ENCODE assay signal across 11 mouse cellular contexts in the genomic region with DNA sequence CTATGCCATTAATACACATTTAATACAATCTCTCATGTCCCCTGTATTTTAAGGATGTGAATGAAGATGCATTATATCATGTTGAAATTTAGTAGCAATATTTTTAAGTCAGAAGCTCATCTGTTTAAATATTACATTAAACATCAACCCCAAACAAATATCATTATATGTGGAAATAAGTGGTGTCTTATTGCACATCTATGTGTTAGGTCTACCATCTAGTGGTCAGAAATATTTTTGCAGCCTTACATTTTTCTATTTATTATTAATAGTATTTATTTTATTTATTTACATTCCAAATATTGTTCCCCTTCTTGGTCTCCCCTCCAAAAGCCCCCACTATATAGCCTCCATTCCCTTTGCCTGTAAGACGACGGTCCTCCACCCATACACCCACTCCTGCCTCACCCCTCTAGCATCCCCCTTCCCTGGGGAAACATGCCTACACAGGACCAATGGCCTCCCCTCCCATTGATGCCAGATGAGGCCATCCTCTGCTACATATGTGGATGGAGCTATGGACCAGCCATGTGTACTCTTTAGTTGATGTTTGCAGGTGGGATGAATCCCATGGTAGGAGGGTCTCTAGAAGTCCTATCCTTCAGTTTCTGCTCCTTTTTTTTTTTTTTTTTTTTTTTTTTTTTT. TPM values are rescaled to one million over a fixed set of nuclear protein-coding genes. Genes with fewer than 3 reads are reported as not detected.
DNase-seq lines count a peak whose midpoint lies in the region; ATAC-seq and TF ChIP-seq lines count a peak whose summit lies in the region.
"Had no signal": no experiment of that assay in that cellular context is flagged by ENCODE, and none has a peak within 500 bp of the region (broad histone marks: within the 10 kb centered on the region; RNA-seq: fewer than 3 reads in every experiment).

No protein-coding gene starts in this region.

- no peak overlapping the region for H3K4me2 ChIP-seq in hindbrain, postnatal 0 days (ENCODE audit: low read depth, low read length)
- H3K4me2 ChIP-seq: limb, embryonic 13.5 days; stomach, embryonic 15.5 days had no signal

- no peak overlapping the region for H3K4me3 ChIP-seq in liver, adult 2 months (ENCODE audit: insufficient read depth, low read depth, low read length)
- no peak overlapping the region for H3K4me3 ChIP-seq in hindbrain, postnatal 0 days (ENCODE audit: low read length)
- H3K4me3 ChIP-seq: limb, embryonic 13.5 days; myocyte; stomach, embryonic 15.5 days had no signal

- H3K9ac ChIP-seq in liver, adult 2 months (ENCODE audit: low read depth, low read length), result no peak overlapping the region
- no peak overlapping the region for H3K9ac ChIP-seq in hindbrain, postnatal 0 days (replicated peaks; ENCODE audit: low read length)
- H3K9ac ChIP-seq: limb, embryonic 13.5 days; stomach, embryonic 15.5 days had no signal

- no peak for TF ChIP-seq CTCF in liver, adult 2 months (IDR thresholded peaks at IDR 0.05; ENCODE audit: low read depth, low read length)
- TF ChIP-seq CTCF in hindbrain, postnatal 0 days (IDR thresholded peaks at IDR 0.05; ENCODE audit: low read depth), result peak; percentile 59

- TF ChIP-seq POLR2A in liver, adult 2 months (IDR thresholded peaks at IDR 0.05; ENCODE audit: extremely low read depth, insufficient read depth, low read length), result no peak

- H3K36me3 ChIP-seq in liver, adult 2 months (ENCODE audit: control insufficient read depth, insufficient read depth, low read length), result no peaks in the 10 kb centered on the region
- H3K36me3 ChIP-seq in hindbrain, postnatal 0 days (ENCODE audit: insufficient read depth, low read length), result no peaks in the 10 kb centered on the region
- H3K36me3 ChIP-seq: limb, embryonic 13.5 days; stomach, embryonic 15.5 days had no signal

- no peaks in the 10 kb centered on the region for H3K9me3 ChIP-seq in hindbrain, postnatal 0 days (ENCODE audit: low read length)
- H3K9me3 ChIP-seq: limb, embryonic 13.5 days; stomach, embryonic 15.5 days had no signal

- H3K27ac ChIP-seq in liver, adult 2 months (replicated peaks; ENCODE audit: insufficient read depth, low read depth, low read length), result no peak overlapping the region
- H3K27ac ChIP-seq in hindbrain, postnatal 0 days, result no peak overlapping the region
- H3K27ac ChIP-seq: limb, embryonic 13.5 days; stomach, embryonic 15.5 days had no signal

- H3K4me1 ChIP-seq in liver, adult 2 months (ENCODE audit: control insufficient read depth, insufficient read depth, low read length), result no peaks in the 10 kb centered on the region
- H3K4me1 ChIP-seq in hindbrain, postnatal 0 days (ENCODE audit: insufficient read depth, low read length), result no peaks in the 10 kb centered on the region
- H3K4me1 ChIP-seq: limb, embryonic 13.5 days; stomach, embryonic 15.5 days had no signal

- no peaks in the 10 kb centered on the region for H3K79me2 ChIP-seq in liver, adult 2 months (ENCODE audit: control insufficient read depth, insufficient read depth, low read length)

- 29% methylated on average over 2 of the region's 2 CpGs for WGBS in liver, adult 2 months
- 23% methylated on average over 2 of the region's 2 CpGs for WGBS in hindbrain, postnatal 0 days

- H3K27me3 ChIP-seq in liver, adult 2 months (ENCODE audit: control insufficient read depth, insufficient read depth, low read length), result no peaks in the 10 kb centered on the region; the same call in 1 of the 2 replicates
- no peaks in the 10 kb centered on the region for H3K27me3 ChIP-seq in hindbrain, postnatal 0 days (ENCODE audit: insufficient read depth, low read length)
- H3K27me3 ChIP-seq: limb, embryonic 13.5 days; stomach, embryonic 15.5 days had no signal

- peak; percentile 12 for DNase-seq in liver, adult 2 months (ENCODE audit: extremely low read depth, low read depth, low spot score)
- no peak for DNase-seq in liver
- peak; percentile 8 for DNase-seq in brain, adult 2 months (ENCODE audit: low read depth, low spot score)
- peak; percentile 68 for DNase-seq in hindbrain, postnatal 0 days (ENCODE audit: low spot score)
- DNase-seq in retina, postnatal 1 day, result peak; percentile 35
- no peak for DNase-seq in adrenal gland, postnatal 36 days
- no peak for DNase-seq in ovary, adult 18-20 months (ENCODE audit: low spot score)
- DNase-seq: heart, postnatal 10 days had no signal

- ATAC-seq in hindbrain, postnatal 0 days, result peak; percentile 80

RNA-seq across cellular contexts. Expression of a gene that starts 45.3 kb away (rescaled TPM):
- total RNA-seq in liver, adult 2 months (2014; rRNA removed), result 0.09 TPM in 1 of 2 replicates, not detected in the other
- not detected in 2 replicates for polyA plus RNA-seq in liver, adult 2 months (2012; rRNA removed)
- 10.1 and 17.8 TPM in 2 replicates for total RNA-seq in hindbrain, postnatal 0 days (2014; rRNA removed)
- 22.4 and 23.4 TPM in 2 replicates for polyA plus RNA-seq in hindbrain, postnatal 0 days (2015; fragmentation: Nextera tagmentation; extraction: Ambion mirVana)
- total RNA-seq in adrenal gland, postnatal 36 days (2021), result not detected
- polyA plus RNA-seq: myocyte had no signal

Comparison
In these comparisons a context has a peak if more than half of its experiments do, and no peak if none do; other contexts are left out.
1. DNase-seq: peak in liver, adult 2 months (single experiment), brain, adult 2 months (single experiment), hindbrain, postnatal 0 days (single experiment) and retina, postnatal 1 day (single experiment); none in liver (single experiment), adrenal gland, postnatal 36 days (0 of 2) and ovary, adult 18-20 months (single experiment).